Mouse (Mus musculus) gastrocnemius, adult 18-20 months (tissue): ENCODE data around the gene Prkar2b. TPM values are rescaled to one million over a fixed set of nuclear protein-coding genes. Genes with fewer than 3 reads are reported as not detected.

ENCODE experiments used
- DNase-seq: peaks from one replicate; pipeline ENCODE4 v3.0.0; 2021; ENCODE audit warnings: low spot score
- total RNA-seq, 2 experiments: library from RNA; stranded (reverse); gene quantifications; 2 replicates each; pipeline ENCODE4 v1.2.3; 2021

The Prkar2b gene
- total RNA-seq, 2 experiments from 2014 or later = 1.8 to 4.1 TPM

GRCm38 (mm10) chr12:32060247-32061089 lies 628 bp downstream of the Prkar2b start:
- no peak for DNase-seq

GRCm38 (mm10) chr12:32059707-32060106 lies 1.4 kb downstream of the Prkar2b start:
- no peak for DNase-seq

DNA sequence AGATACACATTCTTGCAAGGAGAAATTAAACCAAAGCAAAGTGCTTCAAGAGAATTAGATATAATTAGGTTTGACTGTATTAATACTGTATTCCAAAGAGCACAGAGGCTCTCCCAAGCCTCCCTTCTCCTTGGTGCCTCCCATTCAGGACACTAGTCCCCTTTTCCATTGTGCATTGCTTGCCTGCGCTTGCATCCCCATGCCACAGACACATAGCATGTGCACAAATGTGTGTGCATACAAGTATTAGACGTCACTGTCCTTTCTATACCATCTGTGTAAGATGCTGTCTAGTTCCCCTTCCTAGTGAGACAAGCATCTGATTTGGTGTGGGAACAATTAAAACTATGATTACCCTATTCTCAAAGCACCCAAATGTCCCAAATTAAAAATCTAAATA lies 2.0 kb downstream of the Prkar2b start:
- no peak for DNase-seq

DNA sequence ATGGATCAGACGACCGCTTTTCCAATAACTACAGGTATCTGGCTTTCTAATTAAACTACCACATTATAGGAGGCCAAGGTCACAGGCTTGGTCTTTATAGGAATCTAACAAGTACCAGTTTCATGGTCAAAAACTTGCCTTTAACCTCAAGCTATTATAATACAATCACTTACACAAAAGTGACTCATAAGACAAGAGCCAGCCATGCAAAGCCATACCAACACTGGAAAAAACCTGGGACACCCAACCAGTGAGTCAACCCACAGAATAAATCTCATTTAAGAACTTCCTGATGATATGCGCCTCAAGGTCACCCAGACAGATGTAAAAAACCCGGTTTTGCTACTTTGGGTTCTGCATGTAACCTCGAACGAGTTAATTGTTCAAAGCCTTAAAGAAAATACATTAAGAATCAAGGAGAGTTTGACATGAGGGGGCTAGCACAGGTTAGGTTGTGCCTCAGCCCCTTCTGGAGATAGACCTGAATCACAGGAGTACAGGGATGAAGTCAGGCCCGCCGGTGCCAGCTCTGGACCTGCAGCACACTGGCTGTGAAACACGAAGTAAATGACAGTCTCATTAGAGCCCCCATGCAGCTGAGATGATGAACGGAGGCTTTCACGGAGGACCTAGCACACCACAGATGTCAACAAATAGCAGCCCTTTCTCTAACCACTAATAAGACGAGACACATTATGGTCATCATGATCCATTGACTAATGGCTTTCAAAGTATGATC lies 3.5 kb downstream of the Prkar2b start:
- no peak for DNase-seq

- no peak for DNase-seq
These were observed 5.3 kb downstream of the Prkar2b start for GRCm38 (mm10) chr12:32055797-32056196.

GRCm38 (mm10) chr12:32054476-32055166 lies 6.5 kb downstream of the Prkar2b start:
- DNase-seq = no peak

DNA sequence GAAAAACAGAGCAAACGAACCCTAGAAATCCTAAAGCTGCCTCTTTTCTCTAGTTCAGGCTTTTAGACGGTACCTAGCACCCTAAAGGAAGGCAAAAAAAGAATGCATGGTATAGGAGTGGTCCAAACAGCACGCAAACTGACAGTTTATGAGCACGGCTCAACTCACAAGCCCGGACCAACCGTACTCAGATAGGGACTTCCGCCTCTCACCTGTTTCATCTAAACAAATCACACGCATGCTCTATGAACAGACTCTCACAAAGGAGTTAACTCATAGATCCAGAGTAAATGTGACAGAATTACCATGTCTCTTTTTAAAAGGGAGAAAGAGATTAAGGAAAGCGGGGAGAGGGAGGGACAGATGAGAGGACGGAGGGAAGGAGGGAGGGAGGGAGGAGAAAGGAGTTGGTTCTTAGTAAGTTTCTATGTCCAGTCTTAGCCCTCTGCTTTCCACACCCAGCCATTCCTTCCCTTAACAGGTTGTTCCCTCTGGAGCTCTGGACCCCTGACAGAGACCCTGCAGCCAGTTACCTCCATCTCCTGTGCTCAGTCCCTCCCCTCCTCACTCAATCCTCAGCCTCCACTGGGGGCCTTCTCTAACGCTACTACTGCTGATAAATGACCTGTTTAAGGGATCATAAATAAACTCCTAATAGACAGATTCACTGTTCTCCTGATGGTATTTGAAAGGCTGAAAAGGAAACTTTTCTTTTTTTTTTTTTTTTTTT lies 7.3 kb downstream of the Prkar2b start:
- no peak for DNase-seq

DNA sequence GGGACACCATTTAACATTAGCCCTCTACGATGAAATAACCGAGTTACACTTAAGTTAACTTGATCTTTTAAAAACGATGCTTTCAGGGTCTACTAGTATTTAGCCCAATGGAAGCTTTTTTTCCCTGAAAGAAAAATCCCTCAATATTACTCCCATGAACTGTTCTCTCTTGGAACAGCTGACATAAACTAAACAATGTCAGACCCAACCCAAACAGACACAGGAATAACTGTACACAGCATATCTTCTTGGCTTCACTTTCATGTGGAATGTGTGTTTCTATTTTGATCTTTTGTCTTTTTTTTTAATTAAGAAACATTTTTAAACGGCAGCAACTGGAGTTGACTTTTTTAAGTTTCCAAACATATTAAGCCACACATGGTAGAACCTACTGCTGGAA lies 8.2 kb downstream of the Prkar2b start:
- no peak for DNase-seq

DNA sequence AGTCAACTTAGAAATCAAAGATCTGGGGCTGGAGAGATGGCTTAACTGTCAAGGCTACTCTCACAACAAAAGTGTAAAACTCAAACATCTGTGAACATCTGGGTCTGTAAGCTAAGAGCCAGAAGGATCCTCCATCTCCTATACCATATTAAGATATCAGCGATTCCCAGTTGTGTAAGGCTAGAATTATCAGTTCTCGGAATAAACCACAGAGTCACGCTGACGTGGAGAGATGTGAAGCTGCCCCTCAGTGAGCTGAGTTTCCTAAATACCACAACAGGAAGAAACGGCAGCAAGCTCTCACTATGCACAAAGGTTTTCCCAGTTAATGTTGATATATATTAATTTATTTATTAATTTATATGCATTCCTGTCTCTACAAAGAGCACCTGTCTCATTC lies 10.9 kb downstream of the Prkar2b start:
- no peak for DNase-seq

DNA sequence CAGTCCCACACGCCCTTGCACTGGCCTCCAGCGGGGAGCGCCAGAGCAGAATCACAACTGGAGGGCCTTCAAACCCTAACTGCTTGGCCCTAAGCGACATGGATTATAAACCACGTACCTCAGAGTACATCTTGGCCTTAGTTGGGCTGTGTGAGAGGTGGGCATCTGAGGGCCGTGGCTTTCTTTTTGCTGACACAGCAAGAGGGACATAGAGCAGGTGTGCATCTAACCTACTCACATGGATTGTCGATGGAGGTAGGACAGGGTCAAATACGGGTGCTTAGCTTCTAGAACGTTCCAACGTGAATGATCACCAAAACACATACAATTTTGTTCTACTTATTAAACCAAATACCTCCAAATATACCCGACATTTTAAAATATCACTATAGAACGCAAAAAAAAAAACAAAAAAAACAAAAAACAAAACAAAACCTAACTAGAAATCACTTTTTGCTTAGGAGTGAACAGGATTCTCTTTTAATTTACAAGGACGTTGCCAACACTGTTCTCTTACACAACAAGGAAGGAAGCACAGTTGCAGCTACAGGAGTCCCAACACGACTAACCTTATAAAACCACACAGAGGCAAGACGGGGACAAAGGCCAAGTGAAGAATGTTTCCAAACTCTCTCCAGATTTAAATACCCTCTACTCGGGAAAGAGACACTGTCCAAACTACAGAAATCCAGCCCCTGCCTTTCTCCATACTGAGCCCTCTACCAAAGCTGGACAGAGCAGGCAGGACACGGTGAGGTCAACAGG lies 15.3 kb downstream of the Prkar2b start:
- no peak for DNase-seq

GRCm38 (mm10) chr12:32044487-32045134 lies 16.5 kb downstream of the Prkar2b start:
- no peak for DNase-seq

- DNase-seq = no peak
These were observed 27.6 kb downstream of the Prkar2b start for GRCm38 (mm10) chr12:32033536-32033935.

- DNase-seq = no peak
These were observed 28.2 kb downstream of the Prkar2b start for GRCm38 (mm10) chr12:32032917-32033316.

DNA sequence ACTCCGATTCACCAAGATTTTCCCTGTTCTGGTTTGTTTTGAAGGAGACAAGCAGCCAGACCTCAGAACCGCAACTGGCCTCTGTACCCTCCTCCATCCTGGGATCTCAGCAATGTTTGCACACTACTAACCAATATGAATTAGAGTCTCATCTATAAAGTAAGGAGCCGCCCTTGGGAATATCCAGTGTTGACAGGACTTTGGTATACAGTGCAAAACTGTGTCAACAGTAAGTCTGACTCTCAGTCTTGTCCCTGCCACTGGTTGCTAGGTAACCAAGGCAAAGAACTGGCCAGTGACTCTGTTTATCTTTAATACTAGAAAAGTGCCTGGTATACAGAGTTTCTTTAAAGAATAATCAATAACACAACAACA lies 42.7 kb downstream of the Prkar2b start:
- no peak for DNase-seq

GRCm38 (mm10) chr12:32017636-32018375 lies 43.3 kb downstream of the Prkar2b start:
- peak; percentile 3 for DNase-seq

DNA sequence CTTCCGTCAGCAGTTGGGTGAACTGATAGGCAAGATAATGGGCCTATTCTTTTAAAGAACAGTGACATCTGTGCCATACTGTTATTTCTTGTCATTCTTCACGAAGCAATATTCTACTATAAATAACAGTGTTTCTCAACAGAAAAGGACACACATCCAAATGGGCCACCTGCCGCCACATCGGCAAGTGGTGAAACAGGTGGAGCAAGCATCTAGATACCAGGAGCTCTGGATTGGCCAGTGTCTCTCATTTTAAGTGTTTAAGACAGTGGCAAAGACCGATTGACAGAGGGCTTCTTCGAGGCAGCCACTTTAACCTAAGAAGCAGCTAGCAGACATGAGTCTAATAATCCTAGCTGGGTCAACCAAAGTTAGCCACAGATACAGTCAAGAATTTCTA lies 44.6 kb downstream of the Prkar2b start:
- no peak for DNase-seq

- no peak for DNase-seq
These were observed 45.8 kb downstream of the Prkar2b start for GRCm38 (mm10) chr12:32015268-32015769.

- DNase-seq = no peak
These were observed 46.3 kb downstream of the Prkar2b start for GRCm38 (mm10) chr12:32014811-32015210.

GRCm38 (mm10) chr12:32012169-32012568 lies 48.9 kb downstream of the Prkar2b start:
- no peak for DNase-seq
